Mouse (Mus musculus): ENCODE measurements around the gene Tfb2m.

The Tfb2m gene

GRCm38 (mm10) chr1:179545768-179546550 lies at the start of gene Tfb2m, which contains the start of gene Cnst:
Tfb2m (minus strand) TSS chr1:179546267.
Cnst (plus strand) TSS chr1:179546370.
- TF ChIP-seq GATA4 (IDR thresholded peaks at IDR 0.05; ENCODE audit: insufficient replicate concordance, low read length): peak; percentile 69; the same call in 1 of the 2 replicates

GRCm38 (mm10) chr1:179592972-179593371 lies 46.9 kb upstream of the Tfb2m start:
- no peak for TF ChIP-seq GATA4 (IDR thresholded peaks at IDR 0.05; ENCODE audit: insufficient replicate concordance, low read length)

- no peak for TF ChIP-seq GATA4 (IDR thresholded peaks at IDR 0.05; ENCODE audit: insufficient replicate concordance, low read length)
Observed at GRCm38 (mm10) chr1:179592143-179592542, 46.1 kb upstream of the Tfb2m start.

- TF ChIP-seq GATA4 (IDR thresholded peaks at IDR 0.05; ENCODE audit: insufficient replicate concordance, low read length): no peak
Observed at GRCm38 (mm10) chr1:179591639-179592038, 45.6 kb upstream of the Tfb2m start.

- TF ChIP-seq GATA4 (IDR thresholded peaks at IDR 0.05; ENCODE audit: insufficient replicate concordance, low read length): no peak
Observed at GRCm38 (mm10) chr1:179588230-179588629, 42.2 kb upstream of the Tfb2m start.

- no peak for TF ChIP-seq GATA4 (IDR thresholded peaks at IDR 0.05; ENCODE audit: insufficient replicate concordance, low read length)
Observed at GRCm38 (mm10) chr1:179586430-179587095, 40.5 kb upstream of the Tfb2m start.

GRCm38 (mm10) chr1:179585646-179586045 lies 39.6 kb upstream of the Tfb2m start:
- TF ChIP-seq GATA4 (IDR thresholded peaks at IDR 0.05; ENCODE audit: insufficient replicate concordance, low read length): no peak

- no peak for TF ChIP-seq GATA4 (IDR thresholded peaks at IDR 0.05; ENCODE audit: insufficient replicate concordance, low read length)
Observed at GRCm38 (mm10) chr1:179584220-179584619, 38.2 kb upstream of the Tfb2m start.

- TF ChIP-seq GATA4 (IDR thresholded peaks at IDR 0.05; ENCODE audit: insufficient replicate concordance, low read length): no peak
Observed at GRCm38 (mm10) chr1:179583090-179583489, 37.0 kb upstream of the Tfb2m start.

GRCm38 (mm10) chr1:179582021-179582433 lies 36.0 kb upstream of the Tfb2m start:
- peak; percentile 79; the same call in 1 of the 2 replicates for TF ChIP-seq GATA4 (IDR thresholded peaks at IDR 0.05; ENCODE audit: insufficient replicate concordance, low read length)

GRCm38 (mm10) chr1:179581422-179581821 lies 35.4 kb upstream of the Tfb2m start:
- TF ChIP-seq GATA4 (IDR thresholded peaks at IDR 0.05; ENCODE audit: insufficient replicate concordance, low read length): no peak

GRCm38 (mm10) chr1:179580200-179580599 lies 34.1 kb upstream of the Tfb2m start:
- no peak for TF ChIP-seq GATA4 (IDR thresholded peaks at IDR 0.05; ENCODE audit: insufficient replicate concordance, low read length)

- TF ChIP-seq GATA4 (IDR thresholded peaks at IDR 0.05; ENCODE audit: insufficient replicate concordance, low read length): no peak
Observed at GRCm38 (mm10) chr1:179578625-179579024, 32.6 kb upstream of the Tfb2m start.

- no peak for TF ChIP-seq GATA4 (IDR thresholded peaks at IDR 0.05; ENCODE audit: insufficient replicate concordance, low read length)
Observed at GRCm38 (mm10) chr1:179573650-179574206, 27.7 kb upstream of the Tfb2m start.

GRCm38 (mm10) chr1:179571686-179572085 lies 25.6 kb upstream of the Tfb2m start:
- no peak for TF ChIP-seq GATA4 (IDR thresholded peaks at IDR 0.05; ENCODE audit: insufficient replicate concordance, low read length)

GRCm38 (mm10) chr1:179570482-179570881 lies 24.4 kb upstream of the Tfb2m start:
- no peak for TF ChIP-seq GATA4 (IDR thresholded peaks at IDR 0.05; ENCODE audit: insufficient replicate concordance, low read length)

Data from liver, adult (tissue).